Mouse (Mus musculus): ENCODE measurements around the gene Epha7. TPM values are rescaled to one million over a fixed set of nuclear protein-coding genes. Genes with fewer than 3 reads are reported as not detected.

Epha7 gene
- polyA plus RNA-seq (2015; fragmentation: Nextera tagmentation; extraction: Ambion mirVana): 5.4 and 7.6 TPM in 2 replicates

DNA sequence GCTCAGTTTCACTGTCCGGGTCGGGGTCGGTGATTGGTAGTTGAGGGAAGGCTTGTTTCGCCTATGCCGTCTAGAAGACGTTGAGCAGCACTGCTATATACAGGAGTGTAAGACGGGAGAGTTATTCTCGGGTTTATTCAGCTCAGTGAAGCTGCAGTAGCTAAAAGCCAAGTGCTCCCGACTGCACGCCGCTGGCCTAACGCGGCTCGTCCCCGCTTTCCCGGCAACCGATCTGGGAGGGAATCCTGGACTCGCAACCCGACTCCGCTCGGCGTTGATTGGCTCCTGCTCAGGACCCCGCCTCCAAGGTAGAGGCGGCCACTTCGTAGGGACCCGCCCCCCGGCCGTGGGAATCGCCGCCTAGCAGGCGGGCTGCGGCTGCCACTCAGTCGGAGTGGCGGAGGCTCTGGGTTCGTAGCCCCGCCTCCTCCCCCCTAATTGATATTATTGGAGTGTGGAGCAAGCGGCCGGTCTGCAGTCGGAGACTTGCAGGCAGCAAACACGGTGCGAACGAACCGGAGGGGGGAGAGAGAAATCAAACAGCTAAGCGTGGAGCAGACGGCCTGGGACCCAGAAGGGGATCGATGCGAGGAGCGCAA lies at the start of gene Epha7:
Gene Epha7, plus strand, starts transcription at position 441 of the 599 bp plus-strand sequence.
- ATAC-seq (peak; percentile 98), DNase-seq (ENCODE audit: low spot score) (peak; percentile 99)
- no peaks in the 10 kb centered on the region for H3K36me3 ChIP-seq (ENCODE audit: insufficient read depth, low read length)
- peak within 1 kb of the TSS; percentile 75 for H3K27ac ChIP-seq (ENCODE audit: low read length)
- H3K27me3 ChIP-seq (replicated peaks; ENCODE audit: insufficient read depth, low read length): 0 out of 2 replicates have a peak, but pooled peaks cover 4% of the 10 kb centered on the region
- no peaks in the 10 kb centered on the region for H3K4me1 ChIP-seq (ENCODE audit: insufficient read depth, low read depth, low read length)
- under 1% methylated on average over 48 of the region's 48 CpGs for WGBS
- peak within 1 kb of the TSS; percentile 97 for H3K4me2 ChIP-seq (replicated peaks; ENCODE audit: low read depth, low read length)
- no peaks in the 10 kb centered on the region for H3K9me3 ChIP-seq (ENCODE audit: low read length)
- H3K9ac ChIP-seq (replicated peaks; ENCODE audit: low read depth): peak within 1 kb of the TSS; percentile 56
- no peak for TF ChIP-seq CTCF (IDR thresholded peaks at IDR 0.05)
- TF ChIP-seq EP300 (IDR thresholded peaks at IDR 0.05): no peak
- peak within 1 kb of the TSS; percentile 70 for H3K4me3 ChIP-seq (ENCODE audit: low read depth, low read length)

DNA sequence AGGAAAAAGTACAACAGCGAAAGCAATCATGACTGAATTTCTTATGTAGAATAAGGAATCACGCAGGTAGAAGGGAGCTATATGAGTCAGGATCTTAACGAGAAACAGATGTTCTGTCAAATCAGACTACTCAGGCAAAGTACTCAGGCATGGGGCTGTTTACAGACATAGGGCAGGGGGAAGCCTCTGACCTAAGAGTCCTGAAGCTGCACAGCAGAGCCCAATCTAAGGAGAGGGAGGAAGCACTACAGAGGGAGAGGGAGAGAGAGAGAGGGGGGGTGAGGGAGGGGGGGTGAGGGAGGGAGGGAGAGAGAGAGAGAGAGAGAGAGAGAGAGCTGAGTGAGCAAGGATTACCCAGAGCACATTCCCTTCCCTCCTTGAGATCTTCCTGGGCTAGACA lies 29.0 kb upstream of the Epha7 start:
- WGBS: 37% methylated on average over 3 of the region's 3 CpGs
- Histone ChIP-seq H3K27me3 (replicated peaks; ENCODE audit: insufficient read depth, low read length) (no peaks in the 10 kb centered on the region), H3K27ac (ENCODE audit: low read length) (no peak overlapping the region), H3K4me3 (ENCODE audit: low read depth, low read length) (no peak overlapping the region), H3K9ac (replicated peaks; ENCODE audit: low read depth) (no peak overlapping the region), H3K9me3 (ENCODE audit: low read length) (no peaks in the 10 kb centered on the region), H3K4me1 (ENCODE audit: insufficient read depth, low read depth, low read length) (no peaks in the 10 kb centered on the region), H3K4me2 (replicated peaks; ENCODE audit: low read depth, low read length) (no peak overlapping the region), H3K36me3 (ENCODE audit: insufficient read depth, low read length) (no peaks in the 10 kb centered on the region)
- TF ChIP-seq EP300 (IDR thresholded peaks at IDR 0.05): no peak
- TF ChIP-seq CTCF (IDR thresholded peaks at IDR 0.05): no peak
- DNase-seq (ENCODE audit: low spot score): no peak
- no peak for ATAC-seq

DNA sequence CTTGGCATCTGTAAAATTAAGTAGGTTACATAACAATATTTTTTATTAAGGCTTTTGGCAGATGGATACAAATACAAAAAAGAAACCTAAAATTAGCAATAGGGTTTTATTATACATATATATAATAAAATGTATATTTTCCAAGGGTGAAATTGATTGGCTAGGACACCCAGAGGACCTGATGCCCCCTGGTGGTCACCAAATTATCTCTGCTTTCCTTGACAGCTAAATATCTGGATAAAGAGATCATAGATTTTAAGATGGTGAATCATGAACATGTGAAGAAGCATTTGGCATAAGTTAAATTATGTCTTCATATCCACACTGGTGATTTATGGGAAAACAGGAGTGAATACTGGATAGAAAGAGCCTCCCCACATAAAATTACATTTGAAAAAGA lies 4.1 kb upstream of the Epha7 start:
- TF ChIP-seq EP300 (IDR thresholded peaks at IDR 0.05): no peak
- TF ChIP-seq CTCF (IDR thresholded peaks at IDR 0.05): peak; percentile 56
- DNase-seq (ENCODE audit: low spot score) (peak; percentile 48), ATAC-seq (no peak)
- Histone ChIP-seq H3K27ac (ENCODE audit: low read length) (no peak overlapping the region), H3K9me3 (ENCODE audit: low read length) (no peaks in the 10 kb centered on the region), H3K4me2 (replicated peaks; ENCODE audit: low read depth, low read length) (no peak overlapping the region), H3K36me3 (ENCODE audit: insufficient read depth, low read length) (no peaks in the 10 kb centered on the region), H3K4me1 (ENCODE audit: insufficient read depth, low read depth, low read length) (no peaks in the 10 kb centered on the region), H3K9ac (replicated peaks; ENCODE audit: low read depth) (no peak overlapping the region), H3K27me3 (replicated peaks; ENCODE audit: insufficient read depth, low read length) (no peaks in the 10 kb centered on the region), H3K4me3 (ENCODE audit: low read depth, low read length) (no peak overlapping the region)

DNA sequence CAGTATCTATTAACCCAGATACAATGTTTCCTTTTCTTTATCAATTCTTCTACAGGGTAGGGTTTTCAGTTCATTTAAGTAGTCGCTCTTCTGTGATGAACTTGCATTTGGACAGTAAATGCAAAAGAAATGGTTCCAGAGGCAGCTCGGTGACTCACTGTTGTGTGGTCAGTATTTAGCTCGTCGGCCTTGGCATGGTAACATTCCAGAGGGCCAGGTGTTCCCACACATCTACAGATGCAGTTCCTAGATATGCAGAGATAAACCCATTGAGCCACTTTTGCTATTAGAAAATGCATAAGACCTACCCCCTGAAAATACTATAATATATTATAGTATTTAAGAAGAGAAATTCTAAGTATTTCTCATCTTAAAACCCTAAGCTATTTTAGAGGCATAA lies 3.2 kb upstream of the Epha7 start:
- no peak for TF ChIP-seq CTCF (IDR thresholded peaks at IDR 0.05)
- TF ChIP-seq EP300 (IDR thresholded peaks at IDR 0.05): no peak
- Histone ChIP-seq H3K4me2 (replicated peaks; ENCODE audit: low read depth, low read length) (no peak overlapping the region), H3K9me3 (ENCODE audit: low read length) (no peaks in the 10 kb centered on the region), H3K9ac (replicated peaks; ENCODE audit: low read depth) (no peak overlapping the region), H3K27me3 (replicated peaks; ENCODE audit: insufficient read depth, low read length) (no peaks in the 10 kb centered on the region), H3K36me3 (ENCODE audit: insufficient read depth, low read length) (no peaks in the 10 kb centered on the region), H3K4me1 (ENCODE audit: insufficient read depth, low read depth, low read length) (no peaks in the 10 kb centered on the region), H3K27ac (ENCODE audit: low read length) (no peak overlapping the region), H3K4me3 (ENCODE audit: low read depth, low read length) (no peak overlapping the region)
- ATAC-seq: no peak
- WGBS: 69% methylated on average over 4 of the region's 4 CpGs
- no peak for DNase-seq (ENCODE audit: low spot score)

DNA sequence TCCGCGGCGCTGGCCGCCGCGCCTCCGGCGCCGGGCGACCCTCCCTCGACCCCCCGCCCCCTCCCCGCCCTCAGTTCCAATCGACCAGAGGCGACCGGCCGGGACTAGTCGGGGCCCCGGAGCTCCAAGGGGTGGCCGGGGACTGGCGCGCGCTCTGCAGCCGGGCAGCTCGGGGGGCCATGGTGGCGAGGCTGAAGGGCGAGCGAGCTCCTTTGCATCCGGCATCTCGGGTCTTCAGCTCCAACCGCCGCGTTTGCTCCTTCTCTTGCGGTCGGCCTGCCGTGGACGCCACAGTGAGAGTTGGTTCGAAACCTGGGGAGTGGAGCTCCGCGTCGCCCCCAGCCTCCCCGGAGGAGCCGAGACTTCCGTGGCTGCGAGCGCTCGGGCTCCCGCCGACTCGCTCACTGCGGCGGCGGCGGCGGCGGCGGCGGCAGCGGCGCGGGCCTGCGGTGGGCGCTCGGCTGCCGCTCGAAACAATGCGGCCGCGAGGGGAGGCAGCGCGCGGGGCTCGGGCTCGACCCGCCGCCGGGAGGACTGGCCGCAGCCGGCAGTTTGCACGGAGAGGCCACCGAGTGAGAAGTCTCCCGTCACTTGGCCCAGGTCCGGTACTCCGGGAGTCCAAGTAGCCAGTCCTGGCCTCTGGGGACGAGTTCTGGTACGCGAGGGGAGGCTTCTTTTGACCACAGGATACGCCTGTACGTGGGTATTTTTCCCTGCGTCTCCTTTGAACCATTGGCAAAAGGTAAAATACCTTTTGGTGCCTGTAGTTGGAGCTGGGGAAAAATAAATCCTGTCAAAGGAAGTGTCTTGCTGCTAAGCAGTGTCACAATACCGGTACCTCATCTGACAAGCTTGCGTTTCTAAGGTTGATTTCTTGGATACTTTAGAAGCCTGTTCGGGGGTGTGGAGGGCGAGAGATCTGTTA lies 882 bp downstream of the Epha7 start:
- ATAC-seq: peak; percentile 11; the same call in 1 of the 2 replicates
- Histone ChIP-seq H3K9ac (replicated peaks; ENCODE audit: low read depth) (peak overlapping the region; percentile 56), H3K4me2 (replicated peaks; ENCODE audit: low read depth, low read length) (peak overlapping the region; percentile 97), H3K27ac (ENCODE audit: low read length) (peak overlapping the region; percentile 55), H3K27me3 (replicated peaks; ENCODE audit: insufficient read depth, low read length) (0 out of 2 replicates have a peak, but pooled peaks cover 4% of the 10 kb centered on the region), H3K4me3 (ENCODE audit: low read depth, low read length) (peak overlapping the region; percentile 70), H3K4me1 (ENCODE audit: insufficient read depth, low read depth, low read length) (no peaks in the 10 kb centered on the region), H3K9me3 (ENCODE audit: low read length) (no peaks in the 10 kb centered on the region), H3K36me3 (ENCODE audit: insufficient read depth, low read length) (no peaks in the 10 kb centered on the region)
- WGBS: under 1% methylated on average over 62 of the region's 94 CpGs
- no peak for TF ChIP-seq EP300 (IDR thresholded peaks at IDR 0.05)
- peak; percentile 4; the same call in 1 of the 2 replicates for TF ChIP-seq CTCF (IDR thresholded peaks at IDR 0.05)
- DNase-seq (ENCODE audit: low spot score): peak; percentile 38

DNA sequence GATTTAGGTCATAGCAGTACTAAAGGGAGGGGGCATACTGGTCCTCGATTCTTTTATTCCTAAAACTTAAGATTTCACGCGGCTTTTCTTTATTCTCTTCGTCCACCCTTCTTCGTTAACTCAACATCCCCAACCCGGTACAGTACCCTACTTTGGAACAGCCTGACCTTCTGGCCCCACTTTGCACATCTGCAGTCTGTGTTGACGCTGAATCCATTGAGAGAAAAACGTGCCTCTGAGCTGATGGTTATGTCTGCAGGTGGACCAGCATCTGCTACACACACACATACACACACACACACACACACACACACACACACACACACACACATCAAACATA lies 1.5 kb downstream of the Epha7 start:
- H3K4me1 ChIP-seq (ENCODE audit: insufficient read depth, low read depth, low read length): no peaks in the 10 kb centered on the region
- DNase-seq (ENCODE audit: low spot score) (no peak), ATAC-seq (no peak)
- H3K36me3 ChIP-seq (ENCODE audit: insufficient read depth, low read length): no peaks in the 10 kb centered on the region
- peak overlapping the region; percentile 70 for H3K4me3 ChIP-seq (ENCODE audit: low read depth, low read length)
- H3K4me2 ChIP-seq (replicated peaks; ENCODE audit: low read depth, low read length): peak overlapping the region; percentile 97
- 1% methylated on average over 8 of the region's 8 CpGs for WGBS
- no peak overlapping the region; the same call in 1 of the 2 replicates for H3K9ac ChIP-seq (replicated peaks; ENCODE audit: low read depth)
- 0 out of 2 replicates have a peak, but pooled peaks cover 4% of the 10 kb centered on the region for H3K27me3 ChIP-seq (replicated peaks; ENCODE audit: insufficient read depth, low read length)
- TF ChIP-seq EP300 (IDR thresholded peaks at IDR 0.05) (no peak), CTCF (IDR thresholded peaks at IDR 0.05) (no peak)
- H3K9me3 ChIP-seq (ENCODE audit: low read length): no peaks in the 10 kb centered on the region
- H3K27ac ChIP-seq (ENCODE audit: low read length): no peak overlapping the region

Data from lung, postnatal 0 days (tissue).